Mouse (Mus musculus) stomach, embryonic 14.5 days (tissue): ENCODE measurements around the gene Fen1. TPM values are rescaled to one million over a fixed set of nuclear protein-coding genes. Genes with fewer than 3 reads are reported as not detected.
A peak's percentile ranks its signal among the peaks of the same experiment; 100 is the strongest.

ENCODE experiments used
- ATAC-seq: fragments of 200-750 bp; cut with Nextera tagmentation; 2 replicates; pipeline ENCODE4 v1.8.0; 2017; ENCODE audit warnings: low read depth, moderate TSS enrichment; ENCODE audit not compliant: insufficient number of reproducible peaks, insufficient read depth, low FRiP score
- H3K27ac ChIP-seq: fragments of 300-500 bp; sonication (generic); 2 replicates; pipeline ENCODE4 v1.5.1; 2014; ENCODE audit warnings: mild to moderate bottlenecking, low read length, moderate library complexity, mixed read lengths
- H3K27me3 ChIP-seq: fragments of 300-500 bp; sonication (generic); 2 replicates; pipeline ENCODE4 v1.6.1; 2014; ENCODE audit warnings: low read length, control low read depth, mixed read lengths; ENCODE audit not compliant: control insufficient read depth, insufficient read depth
- H3K36me3 ChIP-seq: fragments of 300-500 bp; sonication (generic); 2 replicates; pipeline ENCODE4 v1.6.1; 2014; ENCODE audit warnings: mild to moderate bottlenecking, control low read depth, low read length, moderate library complexity, mixed read lengths; ENCODE audit not compliant: control insufficient read depth, insufficient read depth
- H3K4me1 ChIP-seq: fragments of 300-500 bp; sonication (generic); 2 replicates; pipeline ENCODE4 v1.6.1; 2014; ENCODE audit warnings: low read length, control low read depth, mixed read lengths; ENCODE audit not compliant: control insufficient read depth, insufficient read depth
- H3K4me2 ChIP-seq: fragments of 300-500 bp; sonication (generic); replicated peaks from 2 replicates; pipeline ENCODE4 v1.6.1; 2014; ENCODE audit warnings: low read depth, low read length, control low read depth
- H3K4me3 ChIP-seq: fragments of 300-500 bp; sonication (generic); 2 replicates; pipeline ENCODE4 v1.5.1; 2014; ENCODE audit warnings: low read depth, low read length, control low read depth
- H3K9ac ChIP-seq: fragments of 300-500 bp; sonication (generic); replicated peaks from 2 replicates; pipeline ENCODE4 v1.6.1; 2014; ENCODE audit warnings: low read depth, mild to moderate bottlenecking, control low read depth, low read length, moderate library complexity, mixed read lengths
- H3K9me3 ChIP-seq: fragments of 300-500 bp; sonication (generic); 2 replicates; pipeline ENCODE4 v1.6.1; 2016; ENCODE audit warnings: low read depth, low read length, control low read depth; ENCODE audit not compliant: control insufficient read depth
- WGBS: fragments of 180-500 bp; shearing (Covaris S2); extraction: QIAGEN DNeasy Blood & Tissue Kit; methylation state at CpG from one replicate; pipeline ENCODE4 v1.1.7; 2014; 5-methylcytosine and 5-hydroxymethylcytosine counted together
- polyA plus RNA-seq: library from polyadenylated mRNA; unstranded; fragments of >200 nt; fragmentation: Nextera tagmentation; extraction: Ambion mirVana; gene quantifications from 2 replicates; pipeline ENCODE4 v1.2.1, GENCODE M21; 2014

The Fen1 gene
- 65.1 and 70.4 TPM in 2 replicates for polyA plus RNA-seq

DNA sequence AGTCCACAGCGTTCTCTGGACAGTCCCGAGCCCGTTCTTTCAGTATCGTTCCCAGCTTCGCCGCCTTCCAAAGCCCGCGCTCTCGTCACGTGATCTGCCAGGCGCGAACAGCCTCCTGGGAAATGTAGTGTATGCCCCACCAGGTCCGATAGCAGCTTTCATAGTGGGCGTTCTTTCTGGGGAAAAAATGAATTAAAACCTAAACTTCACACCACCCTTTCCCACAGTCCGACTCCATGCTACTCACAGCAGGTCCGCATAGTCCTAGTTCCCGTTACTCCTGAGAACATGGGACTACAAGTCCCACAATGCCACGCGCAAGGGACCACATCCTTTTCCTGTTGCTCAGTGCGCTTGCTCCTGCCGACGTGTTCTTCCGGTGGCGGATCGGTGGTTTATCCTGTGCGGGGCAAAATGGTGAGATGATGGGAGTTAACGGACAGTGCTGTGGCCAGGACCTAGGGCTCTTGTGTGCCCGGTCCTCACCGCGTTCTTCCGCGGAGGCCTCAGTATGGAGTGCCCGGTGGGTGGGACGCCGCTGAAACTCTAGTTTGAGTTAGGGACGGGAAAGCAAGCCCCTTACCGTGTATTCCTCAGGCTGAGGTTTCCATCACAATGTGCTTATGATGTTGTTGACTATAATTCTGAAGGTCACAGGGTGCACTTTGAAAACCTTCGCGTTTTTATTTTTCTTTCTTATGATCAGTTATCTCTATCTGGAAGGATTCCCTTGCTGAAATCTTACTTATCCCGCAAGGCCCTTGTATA lies at the start of gene Fen1, which contains the start of gene Tmem258:
Gene Fen1 (minus strand): TSS at position 322 of the 768 bp plus-strand sequence.
Gene Tmem258 (plus strand): TSS at position 167 of the 768 bp plus-strand sequence.
- Histone ChIP-seq H3K9me3 (no peaks in the 10 kb centered on the region), H3K36me3 (peaks cover 38% of the 10 kb centered on the region), H3K4me2 (peak within 1 kb of the TSS; percentile 59), H3K4me1 (peaks cover 10% of the 10 kb centered on the region; the same call in 1 of the 2 replicates), H3K9ac (peak within 1 kb of the TSS; percentile 88), H3K27ac (peak within 1 kb of the TSS; percentile 85; the same call in 1 of the 2 replicates), H3K27me3 (no peaks in the 10 kb centered on the region), H3K4me3 (peak within 1 kb of the TSS; percentile 97)
- peak; percentile 89 for ATAC-seq
- under 1% methylated on average over 40 of the region's 40 CpGs for WGBS

DNA sequence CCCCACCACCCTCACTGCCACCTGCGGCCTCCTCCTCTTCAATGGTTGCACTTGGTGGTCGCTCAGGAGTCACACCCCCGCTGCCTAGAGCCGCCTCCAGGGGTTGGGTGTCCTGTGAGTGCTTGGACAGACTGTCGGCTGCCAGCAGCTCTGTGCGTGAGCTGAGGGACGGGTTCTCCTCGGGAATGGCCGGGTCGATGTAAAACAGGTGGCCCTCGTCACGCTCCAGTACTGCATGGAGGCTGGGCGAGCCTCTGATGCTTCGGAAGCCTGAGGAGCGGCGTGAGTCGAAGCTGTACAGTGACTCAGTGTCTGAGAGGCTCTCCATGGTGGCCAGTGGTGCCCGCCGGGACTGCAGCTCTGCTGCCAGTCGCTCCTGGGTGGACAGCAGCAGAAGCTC lies 44.2 kb upstream of the Fen1 start:
- Histone ChIP-seq H3K36me3 (no peaks in the 10 kb centered on the region), H3K4me1 (peaks cover 13% of the 10 kb centered on the region), H3K9ac (no peak overlapping the region), H3K27ac (no peak overlapping the region), H3K9me3 (no peaks in the 10 kb centered on the region), H3K4me2 (peak overlapping the region; percentile 13; the same call in 1 of the 2 replicates), H3K4me3 (no peak overlapping the region), H3K27me3 (no peaks in the 10 kb centered on the region)
- 26% methylated on average over 20 of the region's 20 CpGs for WGBS
- ATAC-seq = peak; percentile 57; the same call in 1 of the 2 replicates

GRCm38 (mm10) chr19:10247165-10247564 lies 43.2 kb upstream of the Fen1 start:
- no peak for ATAC-seq
- Histone ChIP-seq H3K4me2 (no peak overlapping the region), H3K27me3 (no peaks in the 10 kb centered on the region), H3K36me3 (no peaks in the 10 kb centered on the region), H3K27ac (no peak overlapping the region; the same call in 1 of the 2 replicates), H3K4me3 (no peak overlapping the region), H3K9me3 (no peaks in the 10 kb centered on the region), H3K4me1 (peaks cover 13% of the 10 kb centered on the region), H3K9ac (no peak overlapping the region)
- 25% methylated on average over 6 of the region's 6 CpGs for WGBS

DNA sequence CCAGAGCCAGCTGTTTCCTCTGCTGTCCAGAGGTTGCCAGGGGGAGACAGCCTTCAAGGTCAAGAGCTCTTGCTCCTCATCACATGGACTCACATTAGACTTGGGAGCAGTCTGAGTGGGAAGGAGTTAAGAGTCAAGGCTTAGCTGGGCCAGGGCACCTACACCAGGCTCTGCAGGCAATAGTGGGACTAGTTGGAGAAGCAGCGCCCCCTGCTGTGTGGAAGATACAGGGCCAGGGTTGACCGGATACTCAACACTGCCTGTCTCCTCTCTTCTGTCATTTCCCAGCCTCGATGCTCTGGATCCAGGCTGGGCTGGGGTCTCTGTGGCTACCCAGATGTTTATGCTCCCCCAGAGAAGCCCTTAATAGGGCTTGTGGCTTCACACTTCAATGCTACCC lies 40.2 kb upstream of the Fen1 start:
- H3K27me3 ChIP-seq = no peaks in the 10 kb centered on the region
- H3K36me3 ChIP-seq = no peaks in the 10 kb centered on the region
- no peak for ATAC-seq
- H3K4me1 ChIP-seq = peaks cover 19% of the 10 kb centered on the region
- WGBS = 14% methylated on average over 3 of the region's 3 CpGs
- H3K9ac ChIP-seq = no peak overlapping the region
- H3K9me3 ChIP-seq = no peaks in the 10 kb centered on the region
- H3K27ac ChIP-seq = no peak overlapping the region
- no peak overlapping the region for H3K4me2 ChIP-seq
- H3K4me3 ChIP-seq = no peak overlapping the region

DNA sequence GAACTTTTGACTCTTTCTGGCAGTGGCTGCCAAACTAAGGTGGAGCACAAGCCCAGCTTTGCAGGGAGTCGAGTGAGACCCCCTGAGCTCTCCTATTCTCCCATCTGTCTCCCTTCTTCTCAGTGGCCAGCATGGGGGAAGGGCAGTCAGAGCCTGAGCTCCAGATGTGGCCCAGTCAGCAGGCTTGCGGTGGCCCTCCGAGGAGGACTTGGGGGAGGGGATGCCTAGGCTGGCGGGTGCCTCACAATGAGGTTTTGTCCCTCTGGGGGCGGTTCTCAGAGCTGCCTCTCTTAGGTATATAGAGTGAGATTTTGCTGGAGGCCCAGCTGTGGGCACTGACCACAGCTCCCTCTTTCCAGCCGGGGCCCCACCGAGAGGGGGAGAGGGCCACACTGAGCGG lies 38.9 kb upstream of the Fen1 start:
- H3K4me1 ChIP-seq = peaks cover 22% of the 10 kb centered on the region
- no peak overlapping the region for H3K4me2 ChIP-seq
- H3K4me3 ChIP-seq = no peak overlapping the region
- ATAC-seq = no peak
- 21% methylated on average over 8 of the region's 8 CpGs for WGBS
- no peaks in the 10 kb centered on the region for H3K27me3 ChIP-seq
- H3K27ac ChIP-seq = no peak overlapping the region
- H3K9me3 ChIP-seq = no peaks in the 10 kb centered on the region
- no peaks in the 10 kb centered on the region for H3K36me3 ChIP-seq
- H3K9ac ChIP-seq = no peak overlapping the region

DNA sequence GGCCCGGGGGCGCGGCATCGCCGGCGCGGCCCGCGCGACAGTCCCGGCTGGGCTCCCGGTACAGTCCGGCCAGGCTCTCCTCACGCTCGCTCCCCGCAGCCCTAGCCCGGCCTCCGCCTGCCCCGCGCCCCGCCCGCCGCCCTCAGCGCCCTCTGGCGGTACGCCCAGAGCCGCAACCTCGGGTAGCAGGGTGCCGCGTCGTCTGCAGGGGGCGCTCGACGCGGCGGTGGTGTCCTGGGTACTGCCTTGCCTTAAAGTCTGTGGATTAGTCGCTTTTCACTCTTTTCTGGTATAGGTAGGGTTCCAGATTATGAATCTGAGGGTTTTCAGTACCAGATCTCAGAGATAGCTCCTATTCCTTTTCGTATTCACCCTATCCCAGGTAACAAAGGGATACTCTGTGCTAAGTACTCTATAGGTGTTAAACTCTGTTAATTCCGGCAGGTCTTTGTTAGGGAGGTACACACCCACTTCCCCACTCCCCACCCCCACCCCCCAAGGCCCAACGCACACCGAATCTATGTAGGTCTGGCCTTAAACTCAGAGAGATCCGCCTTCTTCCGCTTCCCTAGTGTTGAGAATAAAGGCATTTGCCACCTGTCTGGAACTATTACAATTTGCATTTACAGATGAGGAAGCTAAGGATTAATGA lies 36.8 kb upstream of the Fen1 start, which contains the start of gene Myrf:
Gene Myrf (minus strand): TSS at position 95 of the 652 bp plus-strand sequence.
- Histone ChIP-seq H3K27me3 (no peaks in the 10 kb centered on the region), H3K9ac (peak within 1 kb of the TSS; percentile 67), H3K9me3 (no peaks in the 10 kb centered on the region), H3K36me3 (no peaks in the 10 kb centered on the region), H3K4me2 (peak within 1 kb of the TSS; percentile 62), H3K4me3 (peak within 1 kb of the TSS; percentile 45), H3K27ac (peak within 1 kb of the TSS; percentile 35; the same call in 1 of the 2 replicates), H3K4me1 (peaks cover 14% of the 10 kb centered on the region)
- peak; percentile 76 for ATAC-seq
- 5% methylated on average over 42 of the region's 43 CpGs for WGBS

DNA sequence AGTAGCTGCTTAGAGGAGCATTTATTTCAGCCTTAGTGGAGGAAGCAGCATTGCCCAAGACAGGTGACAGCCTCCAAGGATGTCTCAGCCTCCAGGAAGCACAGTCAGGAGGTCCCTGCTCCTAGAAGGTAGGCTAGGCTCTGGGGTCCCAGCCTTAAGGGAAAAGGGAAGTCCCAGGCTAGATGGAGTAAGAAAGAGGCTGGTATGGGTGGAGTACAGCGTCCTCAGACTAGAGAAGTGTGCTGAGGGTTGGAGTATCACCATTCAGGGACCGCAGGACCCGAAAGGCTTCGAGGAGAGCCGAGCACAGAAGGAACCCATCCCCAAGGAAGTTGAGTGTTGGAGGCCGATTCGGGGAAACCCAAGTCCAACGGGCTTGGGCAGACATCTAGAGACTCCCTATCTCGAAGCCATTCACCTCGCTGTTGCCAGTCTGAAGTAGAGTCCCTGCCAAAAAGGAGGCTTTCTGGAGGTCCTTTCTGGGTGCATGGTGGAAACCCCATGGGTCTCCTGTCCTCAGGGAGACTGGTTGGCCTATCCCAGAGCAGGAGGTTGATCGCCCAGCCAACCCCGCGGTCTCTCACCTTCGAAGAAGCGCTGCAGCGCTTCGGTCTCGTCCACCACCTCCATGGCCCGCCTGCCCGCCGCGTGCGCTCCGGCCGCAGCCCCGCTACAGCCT lies 36.1 kb upstream of the Fen1 start:
- ATAC-seq = no peak; the same call in 1 of the 2 replicates

GRCm38 (mm10) chr19:10239419-10239818 lies 35.5 kb upstream of the Fen1 start:
- H3K27ac ChIP-seq = peak overlapping the region; percentile 35; the same call in 1 of the 2 replicates
- WGBS = 25% methylated on average over 2 of the region's 2 CpGs

More for the DNA sequence above, 36.1 kb upstream of the Fen1 start:
- Histone ChIP-seq H3K9me3 (no peaks in the 10 kb centered on the region), H3K27me3 (no peaks in the 10 kb centered on the region), H3K36me3 (no peaks in the 10 kb centered on the region), H3K4me3 (peak overlapping the region; percentile 45), H3K4me2 (peak overlapping the region; percentile 62), H3K4me1 (peaks cover 16% of the 10 kb centered on the region), H3K9ac (peak overlapping the region; percentile 67), H3K27ac (peak overlapping the region; percentile 35; the same call in 1 of the 2 replicates)
- 1% methylated on average over 26 of the region's 26 CpGs for WGBS

More at GRCm38 (mm10) chr19:10239419-10239818, 35.5 kb upstream of the Fen1 start:
- peak overlapping the region; percentile 45 for H3K4me3 ChIP-seq
- no peaks in the 10 kb centered on the region for H3K27me3 ChIP-seq
- H3K4me1 ChIP-seq = peaks cover 20% of the 10 kb centered on the region
- no peaks in the 10 kb centered on the region for H3K9me3 ChIP-seq
- ATAC-seq = no peak
- no peaks in the 10 kb centered on the region for H3K36me3 ChIP-seq
- H3K4me2 ChIP-seq = peak overlapping the region; percentile 62
- H3K9ac ChIP-seq = 0 out of 2 replicates have a peak overlapping the region, but pooled peaks have one; percentile 67
